Mouse (Mus musculus): ENCODE results near the gene Il1f8.
"Not testable (repeated sequence)": the region's sequence is repeated elsewhere in the genome, so short reads cannot be mapped to it uniquely, and the experiment has no call there.

Il1f8 gene

DNA sequence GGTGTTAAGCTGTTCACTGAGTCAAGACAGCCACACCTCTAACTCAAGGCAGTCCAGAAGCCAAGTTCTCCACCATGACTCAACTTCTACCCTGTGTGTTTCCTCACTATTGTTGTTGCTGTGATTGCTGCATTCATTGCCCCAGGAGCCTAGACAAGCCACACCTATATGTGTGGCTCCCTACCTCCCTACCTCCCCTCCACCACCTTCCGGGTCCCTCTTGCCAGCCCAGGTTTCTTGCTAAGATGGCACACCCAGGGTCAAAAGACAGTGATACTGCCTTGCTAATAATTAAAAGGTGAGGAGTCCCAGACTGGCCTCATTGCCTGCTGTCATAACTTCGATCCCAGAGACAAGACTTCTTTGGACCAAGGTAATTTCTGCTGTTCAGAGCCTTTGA lies at the start of gene Il1f8:
Gene Il1f8, plus strand, starts transcription at position 301 of the 400 bp plus-strand sequence.
- DNase-seq: no peak

DNA sequence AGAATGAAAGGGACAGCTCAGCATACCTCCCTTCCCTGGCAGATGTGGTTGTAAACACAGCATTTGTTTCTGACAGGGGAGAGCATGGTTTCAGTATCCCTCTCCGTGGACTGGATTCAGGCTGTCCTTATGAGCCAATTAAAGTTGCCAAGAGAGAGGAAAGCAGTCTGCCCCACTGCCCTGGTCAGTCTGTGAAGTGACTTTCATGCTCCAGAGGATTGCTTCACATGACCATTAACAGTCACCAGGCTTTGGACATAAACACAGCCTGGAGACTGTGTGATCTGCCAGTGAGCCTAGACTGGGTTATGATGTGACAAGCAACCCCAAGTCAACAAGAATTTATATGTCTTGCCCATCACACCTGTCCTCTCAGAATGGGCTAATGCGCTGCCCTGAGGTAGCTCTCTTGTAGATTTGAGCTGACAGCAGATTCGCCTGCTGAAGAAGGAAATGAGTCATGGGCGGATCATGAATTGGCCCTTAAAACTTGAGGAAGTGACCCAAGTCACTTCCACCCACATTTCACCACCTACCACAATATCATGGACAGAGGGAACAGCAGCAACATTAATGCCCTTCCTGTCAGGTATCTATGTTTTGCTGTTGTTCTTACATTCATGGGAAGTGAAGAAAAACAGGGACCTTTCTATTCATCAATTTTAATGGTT lies 49.2 kb upstream of the Il1f8 start:
- DNase-seq: no peak

DNA sequence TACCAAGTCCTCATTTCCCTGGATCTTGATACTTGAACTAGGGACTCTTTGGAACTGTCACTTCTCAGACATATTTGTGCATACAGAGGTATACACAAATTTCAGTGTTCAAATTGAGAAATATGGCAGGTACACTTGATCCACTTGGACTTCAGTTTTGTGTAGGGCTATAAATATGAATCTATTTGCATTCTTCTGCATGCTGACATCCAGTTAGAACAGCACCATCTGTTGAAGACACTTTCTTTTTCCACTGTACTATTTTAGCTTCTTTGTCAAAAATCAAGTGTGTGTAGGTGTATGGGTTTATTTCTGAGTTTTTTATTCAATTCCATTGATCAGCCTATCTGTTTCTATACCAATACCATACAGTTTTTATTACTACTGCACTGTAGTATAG lies 43.9 kb upstream of the Il1f8 start:
- no peak for DNase-seq

DNA sequence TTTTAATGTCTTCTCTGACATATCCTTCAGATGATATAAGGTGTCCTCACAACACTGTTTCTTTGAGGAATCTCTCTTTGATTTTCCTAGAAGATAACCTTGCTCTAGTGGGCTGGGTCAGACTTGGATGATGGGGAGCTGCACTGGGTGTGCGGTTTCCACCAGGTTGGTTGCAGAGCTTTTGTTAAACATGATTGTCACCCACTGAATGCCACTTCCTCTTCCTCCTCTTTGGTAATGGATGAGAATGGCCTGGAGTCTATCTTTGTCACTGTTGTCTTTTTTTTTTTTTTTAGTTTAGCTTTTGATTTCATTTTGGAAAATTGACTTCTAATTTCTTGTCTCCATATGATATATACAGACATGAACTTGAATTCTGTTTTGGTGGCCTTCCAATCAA lies 18.6 kb upstream of the Il1f8 start:
- no peak for DNase-seq

DNA sequence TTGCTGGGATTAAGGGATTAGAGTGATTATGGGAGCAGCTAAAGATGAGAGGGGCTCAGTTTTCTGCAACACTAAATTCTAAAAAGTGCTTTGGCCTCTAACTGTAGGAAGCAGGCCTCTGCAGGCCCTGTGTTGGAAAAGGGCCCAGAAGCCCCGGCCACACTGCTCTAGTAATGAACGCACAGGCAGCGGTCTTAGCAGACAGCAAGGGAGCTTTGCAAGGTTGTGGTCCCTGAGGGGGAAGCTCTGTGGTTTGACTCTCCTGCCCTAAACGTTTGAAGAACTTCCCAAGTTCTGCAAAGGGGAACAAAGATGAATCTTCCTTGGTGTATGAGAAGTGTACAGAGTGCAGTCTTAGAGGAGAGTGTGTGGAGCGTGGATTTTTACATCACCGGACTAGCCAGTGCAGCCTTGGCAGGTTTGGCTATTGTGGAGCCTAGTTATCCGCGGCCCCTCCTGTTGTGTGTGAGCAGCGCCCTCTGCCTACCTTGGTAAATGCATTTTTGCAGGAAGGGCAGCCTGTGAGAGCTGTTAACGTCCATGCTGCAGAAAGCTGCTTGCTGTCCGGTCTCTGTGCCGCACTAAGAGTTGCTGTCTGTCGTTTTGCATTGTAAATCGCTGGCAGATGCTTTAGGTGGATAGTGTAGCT lies 28.8 kb downstream of the Il1f8 start:
- DNase-seq: not testable (repeated sequence)

- DNase-seq: not testable (repeated sequence)
Observed at GRCm38 (mm10) chr2:24182423-24183147, 29.6 kb downstream of the Il1f8 start.

- DNase-seq: not testable (repeated sequence)
Observed at GRCm38 (mm10) chr2:24184092-24184491, 31.1 kb downstream of the Il1f8 start.

- no peak for DNase-seq
Observed at GRCm38 (mm10) chr2:24186176-24186575, 33.2 kb downstream of the Il1f8 start, which contains the start of gene Il1f9. Gene Il1f9, plus strand, starts transcription at chr2:24186476.

GRCm38 (mm10) chr2:24187585-24187984 lies 34.6 kb downstream of the Il1f8 start:
- DNase-seq: no peak

DNA sequence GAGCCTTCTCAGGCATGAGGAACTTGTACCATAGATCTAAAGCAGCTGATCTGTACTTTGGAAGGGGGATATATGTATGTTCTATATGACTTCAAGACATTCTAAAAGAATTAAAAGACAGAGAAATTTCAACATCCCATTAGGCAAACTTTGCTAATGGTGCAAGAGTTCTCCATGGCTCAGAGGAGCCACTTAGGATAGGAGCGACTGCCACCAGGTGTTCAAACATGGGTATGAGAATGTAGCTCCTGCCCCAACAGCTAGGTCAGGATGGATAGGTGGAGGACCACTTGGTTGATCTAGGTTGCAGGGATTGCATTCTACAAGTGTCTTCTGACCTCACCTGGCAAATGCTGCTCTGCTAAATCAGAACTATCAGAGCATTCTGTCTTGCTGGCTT lies 35.2 kb downstream of the Il1f8 start:
- no peak for DNase-seq

Measured in cerebellum, adult 8-10 months (tissue).